Mouse (Mus musculus) lung, embryonic 14.5 days (tissue): ENCODE measurements around the gene Endou. TPM values are rescaled to one million over a fixed set of nuclear protein-coding genes. Genes with fewer than 3 reads are reported as not detected.

ENCODE experiments used
- ATAC-seq: fragments of 200-750 bp; cut with Nextera tagmentation; 2 replicates; pipeline ENCODE4 v1.8.0; 2017; ENCODE audit warnings: mild to moderate bottlenecking, moderate TSS enrichment, moderate library complexity; ENCODE audit not compliant: insufficient read depth
- DNase-seq: peaks from one replicate; pipeline ENCODE4 v3.0.0-alpha.2; 2015
- H3K27ac ChIP-seq: fragments of 300-500 bp; sonication (generic); 2 replicates; pipeline ENCODE4 v1.5.1; 2014; ENCODE audit warnings: low read depth, mild to moderate bottlenecking, moderate library complexity
- H3K27me3 ChIP-seq: fragments of 300-500 bp; sonication (generic); 2 replicates; pipeline ENCODE4 v1.6.1; 2014; ENCODE audit warnings: low read length, control low read depth; ENCODE audit not compliant: insufficient read depth
- H3K36me3 ChIP-seq: fragments of 300-500 bp; sonication (generic); 2 replicates; pipeline ENCODE4 v1.6.1; 2014; ENCODE audit warnings: control low read depth; ENCODE audit not compliant: insufficient read depth
- H3K4me1 ChIP-seq: fragments of 300-500 bp; sonication (generic); 2 replicates; pipeline ENCODE4 v1.6.1; 2014; ENCODE audit warnings: antibody characterized with exemption, control low read depth; ENCODE audit not compliant: insufficient read depth
- H3K4me2 ChIP-seq: fragments of 300-500 bp; sonication (generic); 2 replicates; pipeline ENCODE4 v1.6.1; 2014; ENCODE audit warnings: mild to moderate bottlenecking
- H3K4me3 ChIP-seq: fragments of 300-500 bp; sonication (generic); 2 replicates; pipeline ENCODE4 v1.5.1; 2014; ENCODE audit warnings: low read depth, low read length
- H3K9ac ChIP-seq: fragments of 300-500 bp; sonication (generic); 2 replicates; pipeline ENCODE4 v1.6.1; 2014
- H3K9me3 ChIP-seq: fragments of 300-500 bp; sonication (generic); 2 replicates; pipeline ENCODE4 v1.6.1; 2016; ENCODE audit warnings: low read depth, low read length, control low read depth
- CTCF ChIP-seq: IDR thresholded peaks from 2 replicates; pipeline ENCODE4 v1.5.1; 2016; ENCODE audit warnings: antibody characterized with exemption, low read depth
- WGBS: fragments of 180-500 bp; shearing (Covaris S2); extraction: QIAGEN DNeasy Blood & Tissue Kit; methylation state at CpG from one replicate; pipeline ENCODE4 v1.1.7; 2014; 5-methylcytosine and 5-hydroxymethylcytosine counted together
- polyA plus RNA-seq: library from polyadenylated mRNA; unstranded; fragments of >200 nt; fragmentation: Nextera tagmentation; extraction: Ambion mirVana; gene quantifications from 2 replicates; pipeline ENCODE4 v1.2.1, GENCODE M21; 2014

Gene Endou
- polyA plus RNA-seq, 1 experiment from 2014 or later = not detected

DNA sequence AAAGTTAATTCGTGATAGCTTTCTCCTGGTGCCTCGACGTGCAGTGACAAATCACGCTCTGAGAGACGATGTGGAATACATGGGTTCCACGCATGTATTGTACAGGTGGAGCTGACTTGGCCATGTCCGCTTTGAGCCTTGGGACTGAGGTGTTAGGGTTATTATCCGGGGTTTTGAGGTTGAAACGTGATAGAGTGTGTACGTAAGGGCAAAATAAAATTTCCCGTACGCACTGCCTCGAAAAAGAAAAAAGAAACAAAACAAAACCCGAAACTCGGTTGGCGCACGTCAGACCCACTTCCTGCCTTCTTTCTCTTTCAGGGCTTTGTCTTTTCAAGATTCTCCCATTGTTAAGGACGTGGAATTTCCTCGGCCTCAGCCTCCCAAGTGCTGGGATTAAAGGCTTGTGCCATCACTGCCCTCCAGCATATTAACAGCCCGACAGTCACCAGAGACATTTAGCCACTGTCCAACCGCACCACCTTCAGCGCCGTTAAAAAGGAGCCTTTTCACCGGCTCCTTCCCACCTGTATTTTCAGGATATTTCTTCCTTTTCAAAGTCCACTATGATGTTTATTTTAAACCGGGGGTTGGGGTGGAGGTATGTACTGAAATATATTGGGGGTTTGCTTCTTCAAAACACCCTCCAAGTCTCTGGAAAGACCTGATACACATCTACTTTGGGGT is 65.2 kb downstream of the Endou start:
- no peak overlapping the region for H3K27ac ChIP-seq
- no peak overlapping the region for H3K4me3 ChIP-seq
- DNase-seq (no peak), ATAC-seq (no peak)
- no peaks in the 10 kb centered on the region for H3K9me3 ChIP-seq
- TF ChIP-seq CTCF = no peak
- H3K27me3 ChIP-seq = no peaks in the 10 kb centered on the region
- H3K4me2 ChIP-seq = no peak overlapping the region
- no peaks in the 10 kb centered on the region for H3K4me1 ChIP-seq
- H3K36me3 ChIP-seq = no peaks in the 10 kb centered on the region
- WGBS = 76% methylated on average over 25 of the region's 25 CpGs
- no peak overlapping the region for H3K9ac ChIP-seq

DNA sequence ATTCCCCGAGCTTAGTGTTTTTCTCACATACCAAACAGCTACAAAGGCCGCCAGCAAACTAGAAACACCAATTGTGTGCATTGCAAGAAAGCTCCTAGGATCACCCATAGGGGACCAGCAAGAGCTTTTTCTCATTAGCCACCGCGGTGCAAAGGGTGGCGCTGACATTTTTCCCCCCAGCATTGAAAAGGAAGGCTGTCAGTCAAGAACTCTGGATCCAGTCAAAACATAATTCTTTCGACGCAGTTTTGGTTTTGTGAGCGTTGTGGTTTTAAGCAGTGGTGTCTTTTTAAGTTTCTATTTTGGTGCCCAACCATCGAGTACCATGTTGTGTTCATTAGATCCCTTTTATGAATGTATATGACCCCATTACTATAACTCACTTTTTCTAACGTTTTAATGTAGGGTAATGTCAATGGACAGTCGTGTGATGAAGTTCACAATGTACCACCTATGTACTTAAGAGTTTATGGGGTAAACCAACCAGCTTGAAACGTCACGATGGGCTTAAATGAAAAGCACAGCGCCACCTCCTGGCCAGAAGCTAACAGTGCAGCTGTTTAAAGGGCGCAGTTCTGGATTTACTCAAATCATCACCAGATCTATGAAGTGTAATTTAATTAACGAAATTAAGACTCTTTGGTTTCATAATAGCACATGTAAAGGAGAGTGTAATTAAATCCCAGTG is 66.0 kb downstream of the Endou start:
- peak; percentile 78 for TF ChIP-seq CTCF
- no peaks in the 10 kb centered on the region for H3K9me3 ChIP-seq
- no peaks in the 10 kb centered on the region for H3K4me1 ChIP-seq
- H3K4me3 ChIP-seq = no peak overlapping the region
- no peaks in the 10 kb centered on the region for H3K27me3 ChIP-seq
- no peaks in the 10 kb centered on the region for H3K36me3 ChIP-seq
- WGBS = 60% methylated on average over 16 of the region's 16 CpGs
- H3K27ac ChIP-seq = no peak overlapping the region
- no peak overlapping the region for H3K4me2 ChIP-seq
- peak; percentile 55 for DNase-seq
- no peak overlapping the region for H3K9ac ChIP-seq
- no peak for ATAC-seq

DNA sequence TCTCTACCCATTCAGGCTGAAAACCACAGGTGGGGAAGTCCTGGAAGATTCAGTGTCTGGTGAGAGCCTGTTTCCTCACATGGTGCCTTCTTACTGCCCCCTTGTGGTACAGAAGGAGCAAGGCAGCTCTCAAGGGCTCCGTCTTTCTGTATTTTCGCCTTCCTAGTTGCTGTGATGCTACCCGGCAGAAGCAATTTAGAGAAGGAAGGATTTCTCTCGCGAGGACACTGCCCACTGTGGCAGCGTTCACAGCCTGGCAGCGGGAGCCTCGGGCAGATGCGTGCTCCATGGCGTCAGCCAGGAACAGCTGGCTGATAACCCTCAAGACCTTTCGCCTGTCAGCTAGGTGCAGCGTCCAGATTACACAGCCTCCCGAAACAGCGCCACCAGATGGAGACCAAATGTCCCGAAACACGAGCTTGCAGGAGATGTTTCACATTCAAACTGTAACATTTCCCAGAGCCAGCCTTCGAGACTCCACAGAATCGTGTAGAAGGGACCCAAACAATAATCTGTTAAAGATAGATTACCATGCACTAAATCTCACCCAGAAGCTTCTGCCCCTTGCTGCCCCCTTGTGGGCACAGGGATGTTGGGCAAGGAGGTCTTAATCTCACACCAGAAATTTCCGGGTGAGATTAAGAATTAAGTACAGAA is 67.3 kb downstream of the Endou start:
- H3K4me3 ChIP-seq = peak overlapping the region; percentile 34
- H3K9ac ChIP-seq = peak overlapping the region; percentile 37
- no peaks in the 10 kb centered on the region for H3K36me3 ChIP-seq
- H3K9me3 ChIP-seq = no peaks in the 10 kb centered on the region
- no peaks in the 10 kb centered on the region for H3K4me1 ChIP-seq
- DNase-seq (peak; percentile 91), ATAC-seq (peak; percentile 50)
- H3K27me3 ChIP-seq = no peaks in the 10 kb centered on the region
- peak overlapping the region; percentile 71 for H3K4me2 ChIP-seq
- no peak overlapping the region for H3K27ac ChIP-seq
- peak; percentile 84 for TF ChIP-seq CTCF
- WGBS = 5% methylated on average over 19 of the region's 19 CpGs

Other genes with a start within 250 kb of the Endou start
- gene Rpap3, start 25.5 kb downstream of the Endou start, polyA plus RNA-seq = 37.8 and 40.7 TPM in 2 replicates
- 14.3 and 17.5 TPM in 2 replicates for gene Rapgef3, start 36.6 kb upstream of the Endou start, polyA plus RNA-seq
- 25.3 and 32.7 TPM in 2 replicates for gene Slc48a1, start 47.2 kb upstream of the Endou start, polyA plus RNA-seq
- gene Hdac7, start 113.2 kb upstream of the Endou start, polyA plus RNA-seq = 43.8 and 51.2 TPM in 2 replicates
- 0.38 and 0.61 TPM in 2 replicates for gene Vdr, start 179.3 kb upstream of the Endou start, polyA plus RNA-seq
- 31.4 and 35.1 TPM in 2 replicates for gene Tmem106c, start 232.9 kb upstream of the Endou start, polyA plus RNA-seq